Mouse (Mus musculus): ENCODE data around the gene Kdm2b.

GRCm38 (mm10) chr5:122959391-122959790, 30.2 kb downstream of the Kdm2b start:
- TF ChIP-seq CTCF (IDR thresholded peaks at IDR 0.05; ENCODE audit: control insufficient read depth, insufficient read depth, insufficient replicate concordance, low read depth, low read length) (no peak), POLR2A (IDR thresholded peaks at IDR 0.05; ENCODE audit: control insufficient read depth, low read depth, low read length) (no peak)
